Mouse (Mus musculus): ENCODE measurements around the gene Ccser2.

The Ccser2 gene

DNA sequence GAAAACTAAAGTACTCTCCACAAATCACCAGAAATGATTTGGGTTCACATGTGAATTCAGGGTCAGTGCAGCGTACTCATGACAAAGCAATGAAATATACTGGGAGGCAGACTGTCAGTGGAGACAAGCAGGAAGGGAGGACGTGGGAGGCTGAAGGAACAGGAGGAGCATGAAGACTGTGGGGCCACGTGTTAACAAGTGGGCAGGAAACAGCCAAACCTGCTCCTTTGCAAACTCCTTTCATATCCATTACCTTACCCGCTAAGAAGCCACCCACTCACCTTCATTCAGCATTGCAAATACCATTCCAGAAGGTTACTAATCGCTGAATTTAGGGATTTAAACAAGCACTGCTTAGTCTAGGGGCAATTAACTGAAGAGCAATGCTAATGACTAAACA lies 25.9 kb downstream of the Ccser2 start:
- peak; percentile 97 for ATAC-seq (ENCODE audit: low TSS enrichment)

DNA sequence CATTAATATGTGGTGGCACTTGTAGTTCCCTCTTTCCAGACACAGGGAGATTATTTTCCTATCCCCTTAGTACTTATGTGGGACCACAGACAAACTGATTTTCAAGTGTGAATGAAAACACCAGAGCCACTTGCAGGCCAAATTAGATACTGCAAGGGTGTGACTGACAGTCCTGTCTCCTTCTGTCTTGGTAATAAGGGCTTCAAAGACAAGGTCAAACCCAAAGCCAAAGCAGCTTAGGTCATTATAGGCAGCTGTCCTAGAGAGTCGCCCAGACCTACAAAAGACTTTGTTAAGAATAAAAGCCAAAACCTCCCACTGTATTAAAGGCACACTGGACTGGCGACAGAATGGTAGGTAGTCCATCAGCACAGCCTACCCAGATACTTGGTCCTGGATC lies 30.6 kb downstream of the Ccser2 start:
- no peak for ATAC-seq (ENCODE audit: low TSS enrichment)

DNA sequence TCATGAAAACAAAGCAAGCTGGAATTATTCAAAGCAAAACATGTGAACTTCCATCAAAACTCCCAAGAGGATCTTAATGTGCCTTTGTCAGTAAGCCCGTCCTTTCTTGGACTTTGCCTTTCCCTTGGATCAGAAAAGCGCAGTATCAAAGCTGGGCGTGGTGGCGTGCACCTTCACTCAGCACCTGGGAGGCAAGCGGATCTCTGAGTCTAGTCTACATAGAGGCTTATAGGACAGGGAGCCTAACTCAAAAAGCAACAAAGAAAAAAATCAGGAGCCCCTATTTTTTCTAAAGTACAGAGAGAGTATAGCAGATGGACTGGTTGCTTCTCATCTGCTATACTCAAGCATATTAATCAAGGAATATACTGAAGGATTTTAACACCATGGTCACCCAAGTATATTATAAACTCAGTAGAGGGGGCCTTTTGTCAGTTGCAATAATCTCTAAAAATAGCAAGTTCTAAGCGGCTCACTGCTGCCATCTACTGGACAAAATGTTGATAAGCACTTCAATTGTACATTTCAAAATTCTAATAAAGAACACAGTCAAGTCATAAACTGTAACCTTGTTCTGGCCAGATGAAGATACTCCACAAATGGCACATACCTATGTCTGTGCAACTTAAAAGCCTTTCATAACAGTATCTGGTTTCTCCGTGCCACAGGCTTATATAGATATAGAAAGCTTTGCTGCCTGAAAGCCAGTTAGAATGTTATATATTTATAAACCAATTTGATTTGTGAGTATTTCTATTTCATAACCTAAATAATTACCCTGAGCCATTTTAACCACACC lies 31.3 kb downstream of the Ccser2 start:
- ATAC-seq (ENCODE audit: low TSS enrichment): no peak

DNA sequence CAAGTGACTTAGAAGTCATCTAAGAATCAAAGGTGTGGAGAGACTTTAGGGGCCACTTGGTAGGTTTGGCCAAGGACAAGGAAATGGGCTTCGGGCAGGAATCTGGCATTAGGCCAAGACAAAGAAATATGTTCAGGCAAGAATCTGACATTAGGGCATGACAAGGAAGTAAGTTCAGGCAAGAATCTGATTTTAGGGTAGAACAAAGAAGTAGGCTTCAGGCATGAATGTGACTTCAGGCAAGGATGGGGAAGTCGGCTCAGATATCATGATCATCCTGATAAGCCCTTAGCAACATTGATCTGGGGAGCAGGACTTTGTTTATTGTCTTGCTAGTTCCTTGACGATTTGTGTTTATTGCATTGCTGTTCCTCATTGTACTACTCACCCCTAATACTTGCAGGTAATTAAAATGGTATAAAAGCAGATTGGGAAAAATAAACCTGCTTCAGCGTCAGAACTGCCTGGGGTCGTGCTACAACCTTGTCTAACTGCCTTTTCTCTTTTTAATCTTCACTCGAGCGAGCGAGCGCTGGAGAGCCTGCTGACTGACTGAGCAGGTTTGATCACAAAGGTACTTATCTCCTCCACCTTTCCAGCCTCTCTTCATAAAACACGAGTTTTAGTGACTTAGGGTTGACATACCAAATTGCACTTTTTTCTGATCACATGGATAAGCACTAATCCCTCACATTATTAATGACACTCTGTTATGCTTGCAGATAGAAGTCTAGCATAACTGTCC lies 35.8 kb downstream of the Ccser2 start:
- ATAC-seq (ENCODE audit: low TSS enrichment): no peak

DNA sequence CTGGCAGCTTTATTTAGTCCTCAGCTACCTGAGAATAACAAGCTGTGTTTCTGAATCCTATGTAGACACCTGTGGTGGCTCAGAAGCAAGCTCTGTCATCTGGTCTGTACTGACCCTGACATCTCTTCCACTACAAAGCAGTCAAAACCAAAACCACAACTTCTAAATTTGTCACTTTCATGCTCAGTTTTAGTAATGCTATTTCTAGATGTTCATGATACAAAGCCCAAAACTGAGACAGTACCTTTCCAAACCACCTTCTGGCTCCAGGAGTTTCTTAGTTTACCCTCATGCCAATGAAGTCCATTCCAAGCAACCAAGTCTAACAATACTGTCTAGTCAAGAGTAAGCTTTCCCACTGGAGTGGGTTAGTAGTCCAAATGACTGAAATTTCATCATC lies 36.5 kb downstream of the Ccser2 start:
- no peak for ATAC-seq (ENCODE audit: low TSS enrichment)

DNA sequence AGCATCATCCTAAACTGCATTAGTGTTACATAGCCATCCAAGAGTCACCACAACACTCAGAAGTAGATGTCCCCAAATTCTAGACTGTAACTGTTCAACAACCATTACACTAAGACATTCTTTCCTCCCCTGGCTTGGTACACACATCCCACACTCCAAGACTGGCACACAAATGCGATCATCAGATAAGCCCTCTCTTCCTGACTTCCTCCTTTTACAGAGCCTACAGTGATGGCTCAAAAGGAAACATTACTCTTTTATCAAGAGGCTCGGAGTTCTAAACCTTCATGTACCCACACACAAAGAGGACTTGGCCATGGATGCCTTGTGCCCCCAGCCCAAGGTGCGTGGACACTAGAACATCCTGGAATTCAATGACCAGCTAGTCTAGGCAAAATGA lies 45.2 kb downstream of the Ccser2 start:
- ATAC-seq (ENCODE audit: low TSS enrichment): no peak

DNA sequence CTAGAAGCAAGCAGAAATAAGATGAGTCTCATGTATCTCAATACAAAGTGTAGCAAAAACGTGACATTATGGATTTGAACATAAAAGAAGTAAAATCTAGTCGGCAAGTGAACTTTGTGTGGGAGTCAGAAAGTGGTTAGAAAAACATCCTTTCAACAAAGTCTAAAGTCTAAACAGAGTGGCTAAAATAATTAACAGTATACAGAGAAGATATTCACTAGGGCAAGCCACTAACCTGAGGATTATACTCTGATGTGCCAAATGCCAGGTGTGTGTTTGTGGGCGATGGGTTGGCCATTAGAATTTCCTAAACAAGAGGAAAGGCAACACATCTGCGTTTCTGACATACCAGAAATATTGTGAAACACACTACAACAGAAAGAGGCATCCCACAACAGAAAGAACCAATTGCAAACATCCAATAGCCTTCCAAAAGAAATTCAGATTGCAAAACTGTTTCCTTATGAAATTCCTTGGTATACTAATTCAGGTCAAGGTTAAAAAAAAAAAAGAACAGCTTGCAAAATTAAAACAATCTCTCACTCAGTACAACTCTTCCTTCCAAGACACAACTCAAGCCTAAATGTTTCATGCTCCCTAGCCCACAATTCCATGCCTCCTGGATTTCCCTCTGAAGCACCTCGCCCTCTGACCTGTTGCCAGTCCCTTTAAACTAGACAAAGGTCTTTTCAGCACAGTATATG lies 47.1 kb downstream of the Ccser2 start:
- ATAC-seq (ENCODE audit: low TSS enrichment): no peak

DNA sequence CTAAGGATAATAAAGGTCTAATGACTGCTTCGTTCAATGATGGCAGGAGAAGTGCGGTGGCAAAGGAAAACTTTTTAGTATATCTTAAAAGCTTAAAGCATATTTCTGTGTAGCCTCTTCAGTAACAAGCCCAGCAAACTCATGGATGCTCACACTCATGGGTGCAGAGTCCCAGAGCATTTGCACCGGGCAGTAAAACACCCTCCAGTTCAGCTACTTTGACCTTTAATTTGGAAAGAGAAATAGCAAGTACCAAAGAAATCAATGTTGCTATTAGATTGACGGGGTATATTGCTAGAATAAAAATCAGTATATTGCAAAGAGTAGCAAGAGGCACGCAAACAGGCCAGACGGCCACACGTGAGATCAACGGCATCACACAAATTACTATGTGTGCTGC lies 48.7 kb downstream of the Ccser2 start:
- no peak for ATAC-seq (ENCODE audit: low TSS enrichment)

DNA sequence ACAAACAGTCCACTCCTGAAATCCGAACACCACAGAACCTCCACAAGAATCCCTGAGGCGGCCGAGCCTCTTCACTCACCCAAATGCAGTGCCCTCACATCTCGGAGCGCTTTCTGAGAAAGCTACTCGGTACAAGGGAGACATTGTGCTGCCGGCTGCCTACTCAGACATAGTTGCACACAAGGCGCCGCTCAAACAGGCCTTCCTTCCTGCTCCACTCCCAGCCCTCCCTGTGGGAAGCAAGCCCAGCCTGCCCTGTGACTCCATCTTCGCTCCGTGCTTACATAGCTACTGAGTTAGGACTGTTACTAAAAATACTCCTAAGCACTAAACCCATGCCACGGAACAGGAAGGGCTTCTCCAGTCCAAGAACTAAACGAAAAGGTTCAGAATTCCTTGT lies 49.4 kb downstream of the Ccser2 start:
- ATAC-seq (ENCODE audit: low TSS enrichment): peak; percentile 97

DNA sequence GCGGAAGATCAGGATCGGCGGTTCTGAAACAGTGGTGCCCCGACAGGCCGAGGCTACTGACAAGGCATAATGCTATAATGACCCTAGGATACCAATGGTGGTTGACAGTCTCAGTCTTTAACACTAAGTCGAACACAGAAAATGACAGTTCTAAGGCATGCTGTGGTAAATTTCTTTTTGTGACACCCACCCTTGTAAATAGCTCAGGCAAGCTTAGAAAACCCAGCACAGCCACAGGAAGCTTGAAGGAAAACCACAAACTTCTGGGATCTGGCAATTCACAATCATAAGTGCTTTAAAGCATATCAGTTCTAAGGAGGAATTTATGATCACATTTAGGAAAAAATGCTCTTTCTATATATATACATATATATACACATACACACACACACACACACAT lies 53.4 kb downstream of the Ccser2 start:
- no peak for ATAC-seq (ENCODE audit: low TSS enrichment)

DNA sequence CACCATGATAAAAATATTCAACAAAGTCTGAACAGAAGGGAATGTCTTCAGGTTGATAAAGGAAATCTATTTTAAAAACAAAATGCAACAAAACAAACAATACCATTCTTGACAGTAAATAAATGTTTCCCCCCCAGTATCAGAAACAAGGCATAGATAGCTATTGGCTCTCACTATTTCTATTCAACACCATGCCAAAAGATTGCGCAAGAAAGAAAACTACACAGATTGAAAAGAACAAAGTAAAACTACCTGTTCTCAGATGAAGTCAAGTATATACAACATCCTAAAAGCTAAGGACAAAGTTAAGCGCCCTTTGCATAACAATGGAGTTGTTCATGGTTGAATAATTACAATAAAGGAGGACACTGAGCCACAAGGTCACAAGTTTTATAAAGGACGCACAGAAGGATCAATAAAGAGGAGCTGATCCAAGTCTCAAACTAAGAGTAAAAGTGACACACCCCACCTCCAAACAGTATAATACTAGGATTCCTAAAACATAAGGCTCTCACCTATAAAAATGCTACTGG lies 54.0 kb downstream of the Ccser2 start:
- ATAC-seq (ENCODE audit: low TSS enrichment): no peak

DNA sequence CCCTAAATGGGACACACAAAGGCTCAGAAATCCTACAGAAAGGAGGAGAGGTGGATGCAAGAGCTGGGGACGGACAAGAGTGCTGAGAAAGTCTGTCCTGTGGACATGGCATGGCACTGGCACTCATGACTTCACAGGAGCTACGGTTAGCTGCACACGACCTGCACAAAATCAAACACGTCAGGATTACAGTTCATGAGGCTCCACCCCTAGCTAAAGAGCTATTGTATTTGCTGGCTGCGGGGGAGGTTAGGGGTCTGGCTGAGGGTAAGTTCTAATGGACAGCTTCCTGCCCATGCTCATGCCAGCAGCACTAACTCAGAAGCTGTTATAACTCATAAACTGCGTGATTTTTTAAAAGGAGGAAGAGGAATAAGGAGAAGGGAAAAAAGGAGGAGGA lies 56.8 kb downstream of the Ccser2 start:
- no peak for ATAC-seq (ENCODE audit: low TSS enrichment)

DNA sequence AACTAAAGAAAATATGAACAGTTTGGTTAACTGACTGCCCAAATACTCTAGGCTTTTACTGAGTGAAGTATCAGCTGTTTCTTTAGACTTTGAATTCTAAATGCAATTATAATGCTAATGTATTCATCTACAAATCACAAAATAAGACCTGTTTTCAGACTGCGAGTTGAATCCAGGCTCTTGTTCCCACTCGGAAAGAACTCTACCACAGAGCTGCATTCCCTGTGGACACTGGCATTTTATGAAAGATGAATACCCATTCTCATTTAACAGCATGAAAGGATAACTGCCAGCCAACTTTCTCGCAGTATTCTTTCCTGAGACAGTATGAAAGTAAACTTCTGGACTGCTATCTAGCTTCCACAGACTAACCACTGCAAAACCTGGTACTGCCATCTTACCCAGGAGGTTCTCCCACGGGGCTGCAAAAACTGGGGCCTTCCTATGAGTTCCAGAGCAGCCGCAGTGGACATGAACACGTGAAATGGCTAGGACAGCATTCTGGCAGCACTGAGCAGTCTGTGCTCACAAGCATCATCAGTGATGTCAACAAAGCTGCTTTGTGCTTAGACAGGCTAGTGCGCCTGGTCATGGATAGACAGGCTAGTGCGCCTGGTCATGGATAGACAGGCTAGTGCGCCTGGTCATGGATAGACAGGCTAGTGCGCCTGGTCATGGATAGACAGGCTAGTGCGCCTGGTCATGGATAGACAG lies 62.6 kb downstream of the Ccser2 start:
- ATAC-seq (ENCODE audit: low TSS enrichment): peak; percentile 66

DNA sequence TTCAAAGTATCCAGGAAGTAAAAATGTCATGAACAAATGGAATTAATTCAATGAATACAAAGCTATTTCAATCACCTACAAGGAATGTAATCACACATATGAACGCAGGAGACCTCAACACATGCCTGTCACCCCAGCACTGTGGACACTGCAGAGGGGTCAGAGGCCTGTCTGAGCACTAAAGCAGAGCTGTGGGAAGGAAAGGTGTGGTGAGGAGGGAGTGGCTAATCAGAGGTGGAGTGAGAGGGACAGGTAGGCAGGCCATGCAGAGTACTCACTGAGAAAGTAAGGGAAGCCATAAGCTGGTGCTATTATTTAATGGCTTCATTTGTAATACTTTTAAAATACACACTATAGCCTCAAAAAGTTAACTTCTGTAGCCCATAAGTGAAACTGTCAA lies 64.4 kb downstream of the Ccser2 start:
- no peak for ATAC-seq (ENCODE audit: low TSS enrichment)

DNA sequence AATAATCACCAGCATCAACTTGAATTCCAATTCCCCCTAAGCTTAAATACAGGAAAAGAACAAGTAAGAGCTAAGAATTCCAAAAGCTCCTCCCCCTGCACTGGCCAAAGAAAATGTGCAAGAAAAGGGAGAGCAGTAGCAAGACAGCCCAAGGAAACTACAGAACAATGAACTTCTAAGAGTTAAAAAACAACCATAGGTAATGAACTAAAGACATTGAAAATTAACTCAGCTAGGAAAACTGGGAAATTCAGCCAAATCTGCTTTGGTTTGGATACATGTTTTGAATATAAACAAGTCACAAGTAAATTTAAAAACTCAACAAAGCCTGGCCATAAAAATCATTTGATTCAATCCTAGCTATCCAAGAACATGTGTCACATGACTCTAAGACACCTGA lies 67.7 kb downstream of the Ccser2 start:
- no peak for ATAC-seq (ENCODE audit: low TSS enrichment)

DNA sequence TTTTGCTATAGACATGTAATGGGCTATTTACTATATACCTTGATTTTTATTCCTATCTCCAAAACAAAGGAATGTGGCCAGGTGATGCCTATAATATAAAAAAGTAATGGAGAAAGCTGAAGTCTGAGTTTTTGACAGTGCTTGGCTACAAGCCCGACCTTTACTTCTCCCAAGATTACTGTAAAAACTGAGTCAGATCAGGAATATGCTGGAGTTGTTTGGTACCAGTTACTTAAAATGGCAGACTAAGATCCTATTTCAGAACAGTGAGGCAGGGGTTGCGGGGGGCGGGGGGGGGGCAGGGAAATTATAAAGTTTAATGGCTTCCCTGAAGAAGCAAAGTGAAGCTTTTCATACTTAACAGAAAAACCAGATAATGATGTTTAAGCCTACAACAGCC lies 73.9 kb downstream of the Ccser2 start:
- ATAC-seq (ENCODE audit: low TSS enrichment): no peak

DNA sequence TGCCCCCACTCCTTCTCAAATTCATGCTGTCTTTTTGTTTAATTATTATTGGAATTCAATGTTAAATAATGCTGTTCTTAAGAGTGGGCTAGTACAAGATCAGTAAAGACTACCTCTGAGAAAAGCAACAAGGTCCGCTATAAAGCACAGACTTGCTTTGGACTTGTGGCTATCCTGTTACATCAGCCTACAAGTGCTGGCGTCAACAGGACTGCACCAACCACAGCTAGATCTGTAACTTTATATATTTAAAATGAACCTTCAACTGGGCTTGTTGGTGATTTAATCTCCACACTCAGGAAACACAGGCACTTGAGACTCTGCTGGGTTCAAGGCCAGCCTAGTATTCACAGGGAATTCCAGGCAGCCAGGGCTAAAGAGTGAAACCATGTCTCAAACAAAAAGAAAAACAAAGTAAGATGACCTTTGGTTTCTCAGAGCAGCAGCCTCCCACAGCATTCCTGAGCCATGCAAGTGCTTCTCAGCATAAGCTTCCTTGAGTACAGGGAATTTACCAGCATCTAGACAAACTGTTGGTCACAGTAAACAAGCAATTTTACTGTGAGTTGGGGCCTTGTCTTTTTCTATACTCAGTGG lies 75.7 kb downstream of the Ccser2 start:
- no peak for ATAC-seq (ENCODE audit: low TSS enrichment)

DNA sequence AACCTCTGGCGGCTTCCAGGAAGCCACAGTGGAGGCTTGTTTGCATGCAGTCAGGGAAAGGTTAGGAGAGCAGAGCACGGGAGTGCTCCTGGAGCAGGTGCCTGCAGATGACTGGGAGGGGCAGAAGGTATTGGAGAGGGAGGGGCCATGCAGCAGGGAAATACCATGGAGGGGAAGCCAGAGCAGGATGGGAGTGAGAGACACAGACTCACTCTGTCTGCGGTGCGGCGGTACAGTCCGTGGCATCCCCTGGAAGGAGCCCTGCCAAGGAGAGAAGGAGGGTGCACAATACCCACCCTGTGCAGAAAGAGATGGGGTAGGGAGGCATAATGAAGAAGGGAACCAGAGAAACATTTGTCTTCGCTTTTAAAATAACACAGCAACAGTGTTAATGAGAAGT lies 78.4 kb downstream of the Ccser2 start:
- no peak for ATAC-seq (ENCODE audit: low TSS enrichment)

DNA sequence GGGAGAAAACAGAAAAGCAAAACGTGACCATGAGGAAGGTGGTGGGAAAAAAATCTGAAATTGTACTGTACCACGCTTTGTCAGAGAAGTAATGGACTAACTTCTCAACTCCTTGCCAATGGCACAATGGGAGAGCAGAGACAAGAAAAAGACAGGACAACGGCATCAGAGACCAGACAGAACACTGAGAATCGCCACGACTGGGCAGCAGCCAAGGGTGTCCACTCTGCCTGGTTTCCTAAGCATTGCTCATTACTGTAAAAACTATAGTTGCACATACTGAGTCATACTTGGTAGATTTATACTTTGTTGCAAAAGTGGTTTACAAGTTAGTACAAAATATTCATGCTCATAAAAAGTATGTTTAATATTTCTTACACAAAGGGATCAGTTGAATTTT lies 82.9 kb downstream of the Ccser2 start:
- ATAC-seq (ENCODE audit: low TSS enrichment): no peak

DNA sequence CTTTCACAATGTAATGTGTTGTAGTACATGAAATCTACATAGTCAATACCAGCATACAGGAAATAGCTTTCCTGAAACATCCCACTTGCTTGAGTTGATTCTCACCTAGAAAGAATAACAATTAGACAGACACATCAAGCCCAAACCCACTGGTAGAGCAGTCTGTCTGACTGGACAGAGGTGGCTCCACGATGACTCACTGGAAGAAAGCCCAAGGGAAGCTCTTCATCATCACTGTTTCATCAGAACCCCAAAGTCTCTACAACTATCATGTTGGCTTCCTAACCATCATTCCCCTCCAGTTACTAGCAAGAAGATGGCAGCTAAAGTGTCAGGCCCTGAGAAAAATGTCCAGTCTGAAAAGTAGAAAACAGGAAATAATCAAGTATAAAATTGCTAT lies 83.5 kb downstream of the Ccser2 start:
- ATAC-seq (ENCODE audit: low TSS enrichment): no peak

DNA sequence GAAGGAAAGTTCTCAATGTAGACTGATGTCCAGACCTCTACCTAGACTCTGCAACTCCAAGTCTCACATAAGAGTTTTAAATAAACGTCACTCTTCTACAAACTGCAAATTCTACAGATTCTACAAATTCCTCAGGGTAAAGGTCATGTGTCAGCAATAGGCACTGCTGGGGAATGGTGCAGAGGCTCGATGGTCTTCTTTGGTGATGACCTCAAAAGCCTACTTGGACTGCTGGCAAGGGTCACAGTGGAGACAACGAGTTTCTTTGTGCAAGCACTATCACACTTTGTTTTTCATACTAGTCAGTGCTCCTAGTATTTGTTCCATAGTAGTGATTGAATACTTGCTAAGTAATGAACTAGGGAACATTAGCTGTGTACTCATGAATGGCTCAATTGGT lies 85.0 kb downstream of the Ccser2 start:
- no peak for ATAC-seq (ENCODE audit: low TSS enrichment)

DNA sequence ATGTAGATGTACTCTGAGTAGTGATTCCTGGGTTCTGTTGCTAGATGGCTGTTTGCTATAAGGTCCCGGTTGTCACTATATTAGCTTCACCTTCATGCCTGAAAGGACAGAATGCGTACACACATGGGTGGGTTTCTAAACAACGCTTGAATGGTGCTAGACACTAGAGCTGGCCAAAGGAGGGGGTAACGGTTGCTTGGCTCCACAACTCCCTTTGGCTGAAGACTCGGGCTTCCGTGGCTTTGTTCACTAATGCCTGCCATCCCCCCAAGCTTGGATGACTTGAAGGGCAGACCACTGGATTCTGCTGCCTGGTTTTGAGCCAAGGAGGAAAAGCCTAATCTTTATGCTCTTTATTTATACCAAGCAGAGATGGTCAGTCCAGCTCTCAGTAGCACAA lies 98.3 kb downstream of the Ccser2 start:
- no peak for ATAC-seq (ENCODE audit: low TSS enrichment)

Data from frontal cortex, adult (tissue).